ENCODE assay signal across 11 mouse cellular contexts in genomic region chr5:135843418-135843817, GRCm38 (mm10). TPM values are rescaled to one million over a fixed set of nuclear protein-coding genes. Genes with fewer than 3 reads are reported as not detected.
DNase-seq lines count a peak whose midpoint lies in the region; ATAC-seq and TF ChIP-seq lines count a peak whose summit lies in the region.
"Had no signal": no experiment of that assay in that cellular context is flagged by ENCODE, and none has a peak within 500 bp of the region (broad histone marks: within the 10 kb centered on the region; RNA-seq: fewer than 3 reads in every experiment).

No protein-coding gene starts in this region.

- H3K9ac ChIP-seq in forebrain, embryonic 11.5 days (ENCODE audit: low read length) = no peak overlapping the region
- H3K9ac ChIP-seq in embryonic facial prominence, embryonic 14.5 days (ENCODE audit: low read depth, low read length) = no peak overlapping the region
- H3K9ac ChIP-seq: embryonic facial prominence, embryonic 15.5 days; heart, embryonic 15.5 days; limb, embryonic 15.5 days had no signal

- no peaks in the 10 kb centered on the region for H3K36me3 ChIP-seq in forebrain, embryonic 11.5 days (ENCODE audit: control insufficient read depth, insufficient read depth, low read length)
- no peaks in the 10 kb centered on the region for H3K36me3 ChIP-seq in forebrain, embryonic 10.5 days (replicated peaks)
- no peaks in the 10 kb centered on the region for H3K36me3 ChIP-seq in embryonic facial prominence, embryonic 14.5 days (ENCODE audit: control insufficient read depth, insufficient read depth, low read length)
- H3K36me3 ChIP-seq in splenic B cell, adult 2 months (ENCODE audit: control insufficient read depth, insufficient read depth, low read length, poor library complexity, severe bottlenecking) = no peaks in the 10 kb centered on the region
- H3K36me3 ChIP-seq: embryonic facial prominence, embryonic 15.5 days; heart, embryonic 15.5 days; limb, embryonic 15.5 days had no signal

- H3K4me2 ChIP-seq in forebrain, embryonic 11.5 days (ENCODE audit: low read depth, low read length, severe bottlenecking) = no peak overlapping the region
- H3K4me2 ChIP-seq in embryonic facial prominence, embryonic 14.5 days (ENCODE audit: low read depth, low read length) = no peak overlapping the region
- H3K4me2 ChIP-seq: embryonic facial prominence, embryonic 15.5 days; heart, embryonic 15.5 days; limb, embryonic 15.5 days had no signal

- no peak for ATAC-seq in forebrain, embryonic 11.5 days (replicated peaks; ENCODE audit: low FRiP score)
- no peak for ATAC-seq in embryonic facial prominence, embryonic 14.5 days (ENCODE audit: low read depth)

- TF ChIP-seq POLR2A in cerebellum, adult 2 months (IDR thresholded peaks at IDR 0.05; ENCODE audit: borderline replicate concordance, insufficient read depth, low read length) = no peak

- H3K27me3 ChIP-seq in forebrain, embryonic 11.5 days (ENCODE audit: control insufficient read depth, insufficient read depth, low read length) = 0 out of 2 replicates have a peak, but pooled peaks cover 2% of the 10 kb centered on the region
- H3K27me3 ChIP-seq in forebrain, embryonic 10.5 days (ENCODE audit: poor library complexity, severe bottlenecking) = no peaks in the 10 kb centered on the region
- H3K27me3 ChIP-seq in embryonic facial prominence, embryonic 14.5 days (replicated peaks; ENCODE audit: control insufficient read depth, insufficient read depth, low read length) = no peaks in the 10 kb centered on the region
- H3K27me3 ChIP-seq in splenic B cell, adult 2 months (ENCODE audit: control insufficient read depth, insufficient read depth, low read length, poor library complexity, severe bottlenecking) = no peaks in the 10 kb centered on the region
- H3K27me3 ChIP-seq in cerebellum, adult 2 months (ENCODE audit: control insufficient read depth, insufficient read depth, low read length) = no peaks in the 10 kb centered on the region
- H3K27me3 ChIP-seq: limb, embryonic 15.5 days had no signal

- no peak overlapping the region for H3K27ac ChIP-seq in forebrain, embryonic 11.5 days (ENCODE audit: low read depth, low read length)
- no peak overlapping the region for H3K27ac ChIP-seq in forebrain, embryonic 10.5 days
- H3K27ac ChIP-seq in embryonic facial prominence, embryonic 14.5 days (replicated peaks; ENCODE audit: low read depth, low read length) = no peak overlapping the region
- no peak overlapping the region for H3K27ac ChIP-seq in cerebellum, adult 2 months (ENCODE audit: insufficient read depth, low read length)
- H3K27ac ChIP-seq: embryonic facial prominence, embryonic 15.5 days; heart, embryonic 15.5 days; limb, embryonic 15.5 days had no signal

- no peaks in the 10 kb centered on the region for H3K4me1 ChIP-seq in forebrain, embryonic 11.5 days (replicated peaks; ENCODE audit: control insufficient read depth, insufficient read depth, low read length)
- no peaks in the 10 kb centered on the region for H3K4me1 ChIP-seq in forebrain, embryonic 10.5 days
- H3K4me1 ChIP-seq in embryonic facial prominence, embryonic 14.5 days (ENCODE audit: control insufficient read depth, insufficient read depth, low read length) = no peaks in the 10 kb centered on the region
- H3K4me1 ChIP-seq in cerebellum, adult 2 months (ENCODE audit: control insufficient read depth, insufficient read depth, low read length) = peaks cover 3% of the 10 kb centered on the region; the same call in 1 of the 2 replicates
- H3K4me1 ChIP-seq: embryonic facial prominence, embryonic 15.5 days; heart, embryonic 15.5 days; limb, embryonic 15.5 days had no signal

- peaks cover 2% of the 10 kb centered on the region; the same call in 1 of the 2 replicates for H3K9me3 ChIP-seq in forebrain, embryonic 11.5 days (ENCODE audit: control insufficient read depth, low read length)
- H3K9me3 ChIP-seq in forebrain, embryonic 10.5 days = 0 out of 2 replicates have a peak, but pooled peaks cover 3% of the 10 kb centered on the region
- no peaks in the 10 kb centered on the region for H3K9me3 ChIP-seq in embryonic facial prominence, embryonic 14.5 days (ENCODE audit: control insufficient read depth, low read length)
- H3K9me3 ChIP-seq: embryonic facial prominence, embryonic 15.5 days; heart, embryonic 15.5 days; limb, embryonic 15.5 days had no signal

- peak; percentile 72 for DNase-seq in forebrain, embryonic 11.5 days (ENCODE audit: low spot score)
- DNase-seq in forebrain, embryonic 10.5 days (ENCODE audit: extremely low spot score, low spot score) = no peak
- DNase-seq in ovary, postnatal 14 days (ENCODE audit: low spot score) = peak; percentile 42
- DNase-seq in ovary, postnatal 10 days (ENCODE audit: low spot score) = no peak
- peak; percentile 71 for DNase-seq in embryonic facial prominence, embryonic 14.5 days (ENCODE audit: low spot score)
- DNase-seq in splenic B cell, adult 2 months (ENCODE audit: low read depth, low spot score) = peak; percentile 32
- no peak for DNase-seq in cerebellum, adult 2 months
- DNase-seq in gastrocnemius, postnatal 25 days = no peak

- no peak for TF ChIP-seq CTCF in cerebellum, adult 2 months (IDR thresholded peaks at IDR 0.05; ENCODE audit: borderline replicate concordance, insufficient read depth, low read depth, low read length)

- H3K4me3 ChIP-seq in forebrain, embryonic 11.5 days (ENCODE audit: low read depth, low read length) = no peak overlapping the region
- H3K4me3 ChIP-seq in forebrain, embryonic 10.5 days = no peak overlapping the region
- H3K4me3 ChIP-seq in embryonic facial prominence, embryonic 14.5 days (ENCODE audit: low read depth, low read length) = no peak overlapping the region
- H3K4me3 ChIP-seq in cerebellum, adult 2 months (replicated peaks; ENCODE audit: insufficient read depth, low read depth, low read length) = no peak overlapping the region
- H3K4me3 ChIP-seq: embryonic facial prominence, embryonic 15.5 days; heart, embryonic 15.5 days; limb, embryonic 15.5 days had no signal

- 22% methylated on average over 5 of the region's 5 CpGs for WGBS in forebrain, embryonic 11.5 days
- WGBS in forebrain, embryonic 10.5 days = 27% methylated on average over 5 of the region's 5 CpGs
- 25% methylated on average over 5 of the region's 5 CpGs for WGBS in embryonic facial prominence, embryonic 14.5 days
- WGBS in cerebellum, adult 2 months = 38% methylated on average over 5 of the region's 5 CpGs

RNA-seq across cellular contexts. Expression of gene Srrm3, which starts 36.7 kb away (rescaled TPM):
- 12.3 and 12.7 TPM in 2 replicates for polyA plus RNA-seq in forebrain, embryonic 11.5 days (2014; fragmentation: Nextera tagmentation; extraction: Ambion mirVana)
- polyA plus RNA-seq in forebrain, embryonic 10.5 days (2016; fragmentation: Nextera tagmentation; extraction: Ambion mirVana) = 2.9 and 4.2 TPM in 2 replicates
- 1.1 and 1.5 TPM in 2 replicates for polyA plus RNA-seq in embryonic facial prominence, embryonic 14.5 days (2014; fragmentation: Nextera tagmentation; extraction: Ambion mirVana)
- polyA plus RNA-seq in cerebellum, adult 2 months (2012; rRNA removed) = 123 and 131 TPM in 2 replicates
- total RNA-seq in gastrocnemius, postnatal 25 days (2021) = under 1 TPM; 0.08 to 0.21 TPM

RNA-seq across cellular contexts. Expression of gene Hspb1, which starts 44.3 kb away (rescaled TPM):
- polyA plus RNA-seq in forebrain, embryonic 11.5 days (2014; fragmentation: Nextera tagmentation; extraction: Ambion mirVana) = 11.4 and 11.8 TPM in 2 replicates
- polyA plus RNA-seq in forebrain, embryonic 10.5 days (2016; fragmentation: Nextera tagmentation; extraction: Ambion mirVana) = 7.2 and 7.6 TPM in 2 replicates
- polyA plus RNA-seq in embryonic facial prominence, embryonic 14.5 days (2014; fragmentation: Nextera tagmentation; extraction: Ambion mirVana) = 365 and 522 TPM in 2 replicates
- 42.9 and 49.2 TPM in 2 replicates for polyA plus RNA-seq in cerebellum, adult 2 months (2012; rRNA removed)
- total RNA-seq in gastrocnemius, postnatal 25 days (2021) = 100 to 1,000 TPM; 290 to 454 TPM

Comparison
In these comparisons a context has a peak if more than half of its experiments do, and no peak if none do; other contexts are left out.
1. DNase-seq: peak in forebrain, embryonic 11.5 days (single experiment), ovary, postnatal 14 days (single experiment), embryonic facial prominence, embryonic 14.5 days (single experiment) and splenic B cell, adult 2 months (single experiment); none in forebrain, embryonic 10.5 days (single experiment), ovary, postnatal 10 days (single experiment), cerebellum, adult 2 months (0 of 2) and gastrocnemius, postnatal 25 days (single experiment).